Mouse (Mus musculus): ENCODE measurements around the gene Ptgir.

Ptgir gene

GRCm38 (mm10) chr7:16937312-16937711 lies 31.0 kb downstream of the Ptgir start:
- in situ Hi-C loops (cut with MboI, MseI): no loop called here

- in situ Hi-C loops (cut with MboI, MseI): no loop called here
Measured at GRCm38 (mm10) chr7:16938117-16938791, 32.0 kb downstream of the Ptgir start.

- in situ Hi-C loops (cut with MboI, MseI): loop anchor here in 1 of 2 experiments (10.0 kb wide), 1 partner anchor 55 kb away; the partner anchor contains the start of gene Ccdc8
Measured at GRCm38 (mm10) chr7:16940292-16940691, 34.0 kb downstream of the Ptgir start.

DNA sequence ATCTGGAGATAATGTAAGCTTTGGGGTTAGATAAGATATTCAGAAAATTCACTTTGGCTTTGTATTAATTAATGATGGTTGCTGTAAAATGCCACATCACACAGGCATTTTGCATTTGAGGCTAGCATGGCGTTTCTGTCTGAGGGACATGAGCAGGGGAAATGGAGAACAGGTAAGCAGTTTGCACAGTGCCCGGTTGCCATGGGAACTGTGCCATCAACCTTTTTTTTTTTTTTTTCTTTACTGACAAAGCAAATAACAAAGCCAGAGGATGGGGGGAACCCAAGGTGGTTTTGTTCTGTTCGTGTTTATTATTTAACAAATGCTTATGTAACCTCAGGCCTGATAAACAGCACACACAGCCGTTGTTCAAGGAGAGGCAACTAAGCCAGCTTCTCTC lies 36.6 kb downstream of the Ptgir start:
- in situ Hi-C loops (cut with MboI, MseI): loop anchor here in 1 of 2 experiments (10.0 kb wide), 1 partner anchor 52 kb away; the partner anchor contains the start of gene Ccdc8

DNA sequence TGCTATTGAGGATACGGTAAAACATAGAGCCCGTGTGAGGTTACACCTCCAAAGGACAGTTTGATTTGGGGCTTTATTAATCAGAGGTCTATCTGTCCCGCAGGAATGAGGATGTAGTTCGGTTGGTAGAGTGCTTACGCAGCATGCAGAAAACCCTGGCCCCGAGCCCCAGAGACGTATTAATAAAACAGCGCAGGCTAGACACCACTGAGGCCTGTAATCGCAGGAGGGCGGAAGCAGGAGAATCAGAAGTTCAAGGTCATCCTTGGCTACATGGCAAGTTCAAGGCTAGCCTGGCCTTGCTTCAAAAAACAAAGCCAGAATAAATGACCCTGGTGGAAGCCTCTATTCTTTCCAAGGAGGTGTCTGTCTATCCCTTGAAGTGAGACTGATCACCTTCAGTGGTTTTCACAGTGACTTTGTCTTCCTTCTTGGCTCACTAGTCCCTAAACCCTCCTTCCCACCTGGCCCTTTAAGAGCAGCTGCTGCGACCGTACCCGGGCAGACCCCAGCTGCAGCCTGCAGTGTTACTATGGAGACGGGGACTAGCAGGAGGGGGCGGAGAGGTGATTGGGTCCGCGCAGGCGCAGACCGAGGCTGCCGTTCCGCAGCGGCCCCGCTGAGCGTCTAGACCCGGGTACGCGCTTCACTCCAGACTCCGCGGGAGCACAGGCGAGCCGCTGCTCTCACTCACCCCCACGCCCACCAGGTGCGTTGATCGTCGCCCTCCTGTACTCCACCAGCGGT lies 37.9 kb downstream of the Ptgir start, which contains the start of gene Pnmal2:
TSS of gene Pnmal2 (plus strand) at position 622 of the 747 bp plus-strand sequence.
- in situ Hi-C loops (cut with MboI, MseI): loop anchor here in 1 of 2 experiments (10.0 kb wide), 1 partner anchor 51 kb away; the partner anchor contains the start of gene Ccdc8

DNA sequence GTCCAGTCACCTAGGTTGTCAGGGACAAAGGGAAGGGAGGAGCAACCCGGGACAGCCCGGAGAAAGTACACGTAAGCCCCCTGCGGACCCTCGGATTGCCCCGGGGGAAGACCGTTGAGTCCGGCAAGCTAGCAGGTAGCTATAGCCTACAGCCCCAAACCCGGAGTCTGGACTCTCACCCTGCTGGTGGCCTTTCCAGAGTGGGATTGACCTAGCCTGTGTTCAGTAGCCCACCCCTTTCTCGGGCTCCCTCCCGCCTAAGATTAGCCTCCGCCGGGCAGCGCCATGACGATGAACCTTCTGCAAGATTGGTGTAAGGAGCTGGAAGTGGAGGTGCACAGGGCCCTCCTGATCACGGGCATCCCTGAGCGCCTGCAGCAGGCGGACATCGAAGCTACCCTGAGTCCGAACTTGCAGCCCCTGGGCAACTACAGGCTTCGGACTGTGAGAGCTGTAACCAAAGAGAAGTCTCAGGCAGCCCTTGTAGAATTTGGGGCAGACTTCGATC lies 38.6 kb downstream of the Ptgir start:
- in situ Hi-C loops (cut with MboI, MseI): loop anchor here in 1 of 2 experiments (5.0 to 10.0 kb wide), 2 partner anchors 50 to 107 kb away; partner anchors contain the start of gene Ccdc8

DNA sequence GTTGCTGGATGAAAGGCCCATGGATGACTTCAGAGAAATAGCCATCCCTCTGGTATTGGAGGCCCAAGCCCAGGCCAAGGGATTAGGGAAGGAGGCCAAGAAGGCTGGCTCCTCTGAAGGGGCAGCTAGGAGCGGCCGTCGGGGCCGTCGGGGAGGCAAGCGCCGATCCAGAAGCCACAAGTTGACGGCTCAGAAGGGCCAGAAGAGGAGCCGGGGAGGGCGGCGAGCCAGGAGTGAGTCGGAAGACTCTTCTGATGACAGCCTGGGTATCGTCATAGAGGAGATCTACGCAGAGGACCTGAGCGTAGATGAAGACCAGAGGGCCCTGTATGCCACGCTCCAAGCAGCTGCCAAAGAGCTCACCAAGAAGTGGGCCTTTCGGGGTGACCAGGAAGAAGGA lies 39.1 kb downstream of the Ptgir start:
- in situ Hi-C loops (cut with MboI, MseI): loop anchor here in 1 of 2 experiments (5.0 to 10.0 kb wide), 2 partner anchors 49 to 107 kb away; partner anchors contain the start of gene Ccdc8

GRCm38 (mm10) chr7:16946441-16947348 lies 40.4 kb downstream of the Ptgir start:
- in situ Hi-C loops (cut with MboI, MseI): loop anchor here in 1 of 2 experiments (5.0 to 10.0 kb wide), 2 partner anchors 48 to 106 kb away; partner anchors contain the start of gene Ccdc8

GRCm38 (mm10) chr7:16947349-16947895 lies 41.1 kb downstream of the Ptgir start:
- in situ Hi-C loops (cut with MboI, MseI): loop anchor here in 1 of 2 experiments (5.0 to 10.0 kb wide), 2 partner anchors 47 to 105 kb away; partner anchors contain the start of gene Ccdc8

DNA sequence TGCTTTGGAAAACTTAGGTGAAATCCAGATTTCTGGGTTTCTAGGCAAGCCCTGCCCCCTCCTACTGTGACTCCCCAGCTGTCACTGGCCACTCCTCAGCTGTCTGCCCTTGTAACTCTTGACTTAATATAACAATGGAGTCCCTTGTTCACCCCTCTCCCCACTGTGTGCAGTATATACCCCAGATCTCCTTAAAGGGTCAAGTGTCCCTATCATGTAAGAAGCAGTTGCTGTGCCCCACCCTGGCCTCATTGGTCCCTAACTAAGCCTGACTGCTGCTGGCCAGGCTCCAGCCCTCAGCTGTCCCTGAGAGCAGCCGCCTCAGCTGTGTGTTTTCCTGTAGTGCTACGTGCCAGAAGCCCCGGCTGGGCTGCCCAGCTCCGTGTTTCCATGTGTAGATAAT lies 41.7 kb downstream of the Ptgir start:
- in situ Hi-C loops (cut with MboI, MseI): loop anchor here in 1 of 2 experiments (5.0 to 10.0 kb wide), 2 partner anchors 47 to 104 kb away; partner anchors contain the start of gene Ccdc8

GRCm38 (mm10) chr7:16948923-16949458 lies 42.7 kb downstream of the Ptgir start:
- in situ Hi-C loops (cut with MboI, MseI): loop anchor here in 1 of 2 experiments (5.0 to 10.0 kb wide), 2 partner anchors 46 to 103 kb away; partner anchors contain the start of gene Ccdc8

DNA sequence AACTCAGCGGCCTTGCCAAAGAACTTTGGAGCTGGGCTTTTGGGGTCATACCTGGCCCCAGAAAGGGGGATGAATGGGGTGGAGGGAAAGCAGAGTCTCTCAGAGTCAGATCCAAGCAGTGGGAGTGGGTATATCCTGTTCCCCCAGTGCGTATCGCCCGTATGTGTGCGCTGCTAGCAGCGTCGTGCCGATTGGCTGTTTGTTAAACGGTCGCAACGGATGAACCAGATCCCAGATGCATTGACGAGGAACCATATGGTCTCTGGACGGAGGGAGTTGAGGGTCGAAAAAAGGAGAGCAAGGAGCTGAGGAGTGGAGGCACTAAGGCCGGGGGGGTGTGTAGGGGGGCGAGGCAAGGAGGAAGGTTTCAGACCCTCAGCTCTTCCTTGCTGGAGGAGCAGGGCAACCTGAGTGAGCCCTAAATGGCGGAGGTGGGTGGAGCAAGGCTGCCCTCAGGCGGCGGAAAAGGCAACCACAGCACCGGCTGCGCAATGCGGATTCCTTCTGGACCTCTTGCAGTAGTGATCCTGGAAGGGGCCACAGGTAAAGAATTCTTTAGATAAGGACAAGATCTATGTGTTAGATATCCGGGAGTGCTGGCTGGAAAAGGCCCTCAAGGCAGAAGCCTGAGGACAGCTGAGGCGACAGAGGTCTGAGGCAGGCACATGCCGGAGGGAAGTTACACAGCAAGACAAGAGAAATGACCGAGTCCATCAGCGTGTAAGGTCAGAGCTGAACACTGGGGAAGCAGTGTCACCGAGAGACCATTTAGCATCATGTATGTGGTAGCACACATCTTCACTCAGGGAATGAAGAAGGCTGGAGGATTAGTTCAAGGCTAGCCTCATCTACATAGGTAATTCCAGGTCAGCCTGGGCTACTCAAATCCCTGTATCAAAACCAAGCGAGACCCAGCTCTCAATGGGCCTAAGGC lies 43.9 kb downstream of the Ptgir start:
- in situ Hi-C loops (cut with MboI, MseI): loop anchor here (5.0 to 10.0 kb wide), 3 partner anchors 45 to 102 kb away; partner anchors contain the start of gene Ccdc8 (in 1 of the 2)

DNA sequence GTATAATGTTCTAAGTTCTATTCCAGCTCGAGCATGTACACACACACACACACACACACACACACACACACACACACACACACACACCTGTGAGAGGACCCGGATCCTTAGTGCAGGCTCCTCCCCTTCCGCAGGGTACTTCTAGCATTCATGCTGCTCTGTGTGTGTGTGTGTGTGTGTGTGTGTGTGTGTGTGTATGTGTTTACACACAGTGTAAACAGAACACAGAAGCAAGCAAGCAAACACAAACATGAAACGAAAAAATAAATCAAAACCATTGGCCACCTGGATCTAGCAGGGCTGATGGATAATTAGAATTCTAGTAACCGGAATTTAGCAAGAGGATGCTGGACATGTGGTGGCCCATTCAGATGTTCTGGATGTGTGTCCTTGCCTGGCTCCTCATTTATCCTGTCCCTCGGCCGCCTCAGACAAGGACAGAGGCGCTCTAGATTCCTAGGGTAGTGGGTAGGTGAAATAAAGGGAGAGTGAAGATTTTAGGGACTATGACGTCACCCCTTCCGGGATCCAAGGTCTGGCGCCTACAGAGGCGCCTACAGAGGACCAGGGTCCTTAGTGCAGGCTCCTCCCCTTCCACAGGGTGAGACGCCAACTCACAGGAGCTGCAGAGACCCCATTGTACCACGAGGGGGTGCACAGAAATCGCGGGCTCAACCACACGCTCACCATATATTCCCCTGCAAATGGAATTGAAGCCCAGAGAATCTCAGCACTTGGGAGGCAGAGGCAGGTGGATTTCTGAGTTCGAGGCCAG lies 44.8 kb downstream of the Ptgir start:
- in situ Hi-C loops (cut with MboI, MseI): loop anchor here in 1 of 2 experiments (5.0 kb wide), 1 partner anchor 46 kb away; no protein-coding TSS in a partner anchor

DNA sequence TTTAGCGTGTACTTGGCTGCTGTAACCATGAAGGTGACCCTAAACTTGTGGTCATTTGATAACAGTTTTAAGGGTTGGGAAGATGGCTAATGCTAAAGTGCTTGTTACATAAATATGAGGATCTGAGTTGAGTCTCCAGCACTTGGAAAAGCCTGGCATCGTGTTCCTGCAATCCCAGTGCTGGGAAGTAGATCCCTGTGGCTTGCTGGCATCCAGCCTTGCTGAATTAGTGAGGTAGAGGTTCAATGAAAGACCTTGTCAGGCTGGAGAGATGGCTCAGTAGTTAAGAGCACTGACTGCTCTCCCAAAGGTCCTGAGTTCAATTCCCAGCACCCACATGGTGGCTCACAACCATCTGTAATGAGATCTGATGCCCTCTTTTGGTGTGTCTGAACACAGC lies 47.5 kb downstream of the Ptgir start:
- in situ Hi-C loops (cut with MboI, MseI): loop anchor here in 1 of 2 experiments (5.0 kb wide), 1 partner anchor 44 kb away; no protein-coding TSS in a partner anchor

GRCm38 (mm10) chr7:16955712-16956111 lies 49.4 kb downstream of the Ptgir start:
- in situ Hi-C loops (cut with MboI, MseI): no loop called here

GRCm38 (mm10) chr7:16956410-16957265 lies 50.3 kb downstream of the Ptgir start:
- in situ Hi-C loops (cut with MboI, MseI): no loop called here
